Mouse (Mus musculus) embryo, embryonic 10.5 days (tissue): ENCODE data around the gene 2210418O10Rik.
"Not testable (repeated sequence)": the region's sequence is repeated elsewhere in the genome, so short reads cannot be mapped to it uniquely, and the experiment has no call there.

Experiments used
- DNase-seq: peaks from one replicate; pipeline ENCODE4 v3.0.0-alpha.2; 2015; ENCODE audit warnings: low spot score

Gene 2210418O10Rik

GRCm38 (mm10) chr2:176226269-176226668 lies at the start of gene 2210418O10Rik:
2210418O10Rik (plus strand) TSS chr2:176226569.
- not testable (repeated sequence) for DNase-seq

DNA sequence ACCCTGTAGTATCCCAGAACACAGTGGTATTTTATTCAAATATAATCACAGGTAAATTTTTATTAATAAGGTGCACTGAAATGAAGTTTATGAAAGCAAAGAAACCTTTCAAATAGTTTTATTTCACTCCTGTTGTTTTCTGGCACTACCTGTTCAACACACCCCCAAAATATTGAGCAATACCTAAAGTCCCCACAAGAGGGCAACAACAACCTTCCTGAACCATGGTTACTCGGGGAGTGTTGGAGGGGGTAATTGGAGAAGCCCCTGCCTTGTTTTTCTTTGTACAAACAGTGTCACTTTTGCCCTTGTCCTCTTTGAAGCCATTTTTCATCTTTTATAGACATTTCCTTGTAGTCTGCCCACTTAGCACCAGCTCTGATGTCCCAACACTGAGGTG lies 22.1 kb downstream of the 2210418O10Rik start:
- not testable (repeated sequence) for DNase-seq
